In the genomic region with DNA sequence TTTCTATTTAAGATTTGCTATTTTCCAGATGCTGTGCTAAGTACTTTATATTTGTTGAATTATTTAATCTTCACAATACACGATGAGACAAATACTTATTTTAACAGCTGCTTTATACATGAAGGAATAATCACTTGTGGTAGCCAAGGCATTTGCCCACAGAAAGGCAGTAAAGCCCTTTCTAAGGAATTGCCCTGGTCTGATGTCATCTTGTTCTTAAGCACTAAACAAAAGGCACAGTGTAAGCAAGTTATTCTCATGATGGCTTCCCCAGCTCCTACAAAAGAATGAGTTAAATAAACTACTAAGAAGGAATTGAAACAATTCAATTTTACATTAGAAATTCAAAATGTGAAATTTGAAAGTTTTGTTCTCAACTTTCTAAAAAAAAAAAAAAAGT, we compare ENCODE assay signal across 24 mouse cellular contexts.
DNase-seq lines count a peak whose midpoint lies in the region; ATAC-seq and TF ChIP-seq lines count a peak whose summit lies in the region.
"Had no signal": no experiment of that assay in that cellular context is flagged by ENCODE, and none has a peak within 500 bp of the region (broad histone marks: within the 10 kb centered on the region; RNA-seq: fewer than 3 reads in every experiment).

No protein-coding gene starts in this region.

- no peak overlapping the region for H3K9ac ChIP-seq in forebrain, embryonic 11.5 days (ENCODE audit: low read length)
- H3K9ac ChIP-seq in forebrain, postnatal 0 days = no peak overlapping the region
- H3K9ac ChIP-seq in neural tube, embryonic 12.5 days = no peak overlapping the region
- H3K9ac ChIP-seq in neural tube, embryonic 15.5 days (replicated peaks) = no peak overlapping the region
- no peak overlapping the region for H3K9ac ChIP-seq in forebrain, embryonic 14.5 days (ENCODE audit: low read length)
- H3K9ac ChIP-seq: heart, embryonic 13.5 days; hindbrain, embryonic 15.5 days; limb, embryonic 13.5 days; lung, embryonic 15.5 days; midbrain, embryonic 15.5 days; neural tube, embryonic 13.5 days had no signal

- H3K4me1 ChIP-seq in forebrain, embryonic 11.5 days (replicated peaks; ENCODE audit: control insufficient read depth, insufficient read depth, low read length) = no peaks in the 10 kb centered on the region
- H3K4me1 ChIP-seq in forebrain, postnatal 0 days (ENCODE audit: insufficient read depth) = no peaks in the 10 kb centered on the region
- H3K4me1 ChIP-seq in neural tube, embryonic 12.5 days = no peaks in the 10 kb centered on the region
- H3K4me1 ChIP-seq in neural tube, embryonic 15.5 days = no peaks in the 10 kb centered on the region
- H3K4me1 ChIP-seq in forebrain, embryonic 14.5 days (ENCODE audit: control insufficient read depth, insufficient read depth, low read length) = no peaks in the 10 kb centered on the region
- H3K4me1 ChIP-seq: heart, embryonic 13.5 days; hindbrain, embryonic 15.5 days; lung, embryonic 15.5 days; midbrain, embryonic 15.5 days; neural tube, embryonic 13.5 days had no signal

- H3K36me3 ChIP-seq in forebrain, embryonic 11.5 days (ENCODE audit: control insufficient read depth, insufficient read depth, low read length) = no peaks in the 10 kb centered on the region
- no peaks in the 10 kb centered on the region for H3K36me3 ChIP-seq in forebrain, postnatal 0 days (ENCODE audit: insufficient read depth)
- no peaks in the 10 kb centered on the region for H3K36me3 ChIP-seq in neural tube, embryonic 12.5 days
- H3K36me3 ChIP-seq in neural tube, embryonic 15.5 days = no peaks in the 10 kb centered on the region
- no peaks in the 10 kb centered on the region for H3K36me3 ChIP-seq in forebrain, embryonic 14.5 days (ENCODE audit: control insufficient read depth, insufficient read depth, low read length)
- H3K36me3 ChIP-seq: heart, embryonic 13.5 days; hindbrain, embryonic 15.5 days; limb, embryonic 13.5 days; lung, embryonic 15.5 days; midbrain, embryonic 15.5 days; neural tube, embryonic 13.5 days had no signal

- no peak overlapping the region for H3K4me2 ChIP-seq in forebrain, embryonic 11.5 days (ENCODE audit: low read depth, low read length, severe bottlenecking)
- no peak overlapping the region for H3K4me2 ChIP-seq in forebrain, postnatal 0 days (ENCODE audit: low read depth)
- no peak overlapping the region for H3K4me2 ChIP-seq in neural tube, embryonic 12.5 days (replicated peaks)
- H3K4me2 ChIP-seq in neural tube, embryonic 15.5 days = no peak overlapping the region
- H3K4me2 ChIP-seq in forebrain, embryonic 14.5 days (ENCODE audit: low read length) = no peak overlapping the region
- H3K4me2 ChIP-seq: heart, embryonic 13.5 days; hindbrain, embryonic 15.5 days; limb, embryonic 13.5 days; liver, embryonic 11.5 days; lung, embryonic 15.5 days; midbrain, embryonic 15.5 days; neural tube, embryonic 13.5 days had no signal

- no peak for DNase-seq in forebrain, embryonic 11.5 days (ENCODE audit: low spot score)
- no peak for DNase-seq in forebrain, postnatal 0 days
- peak; percentile 55 for DNase-seq in forebrain, embryonic 14.5 days (ENCODE audit: low spot score)
- DNase-seq in cerebellum, adult 11 months = no peak
- DNase-seq: adrenal gland, postnatal 14 days; cerebellum, postnatal 14 days; heart, postnatal 10 days; kidney, adult 11 months; kidney, postnatal 25 days; thymus, adult 2 months; thymus, postnatal 36 days had no signal

- H3K4me3 ChIP-seq in forebrain, embryonic 11.5 days (ENCODE audit: low read depth, low read length) = no peak overlapping the region
- no peak overlapping the region for H3K4me3 ChIP-seq in forebrain, postnatal 0 days (ENCODE audit: low read depth, low read length)
- H3K4me3 ChIP-seq in neural tube, embryonic 12.5 days = no peak overlapping the region
- no peak overlapping the region for H3K4me3 ChIP-seq in neural tube, embryonic 15.5 days (replicated peaks)
- H3K4me3 ChIP-seq in forebrain, embryonic 14.5 days (ENCODE audit: low read depth, low read length) = no peak overlapping the region
- H3K4me3 ChIP-seq: erythroblast, embryonic 14.5 days; heart, embryonic 13.5 days; hindbrain, embryonic 15.5 days; limb, embryonic 13.5 days; lung, embryonic 15.5 days; midbrain, embryonic 15.5 days; myocyte; neural tube, embryonic 13.5 days had no signal

- H3K27ac ChIP-seq in forebrain, embryonic 11.5 days (ENCODE audit: low read depth, low read length) = no peak overlapping the region
- no peak overlapping the region for H3K27ac ChIP-seq in forebrain, postnatal 0 days (ENCODE audit: low read depth, low read length)
- no peak overlapping the region for H3K27ac ChIP-seq in neural tube, embryonic 12.5 days
- H3K27ac ChIP-seq in neural tube, embryonic 15.5 days (replicated peaks) = no peak overlapping the region
- no peak overlapping the region for H3K27ac ChIP-seq in forebrain, embryonic 14.5 days (ENCODE audit: low read depth, low read length)
- H3K27ac ChIP-seq: heart, embryonic 13.5 days; hindbrain, embryonic 15.5 days; limb, embryonic 13.5 days; lung, embryonic 15.5 days; midbrain, embryonic 15.5 days; neural tube, embryonic 13.5 days had no signal

- 23% methylated on average over 1 of the region's 1 CpGs for WGBS in forebrain, embryonic 11.5 days
- 7% methylated on average over 1 of the region's 1 CpGs for whole genome bisulfite sequencing in forebrain, postnatal 0 days
- WGBS in neural tube, embryonic 12.5 days = 54% methylated on average over 1 of the region's 1 CpGs
- 40% methylated on average over 1 of the region's 1 CpGs for WGBS in neural tube, embryonic 15.5 days
- 2% methylated on average over 1 of the region's 1 CpGs for WGBS in forebrain, embryonic 14.5 days

- ATAC-seq in forebrain, embryonic 11.5 days (replicated peaks; ENCODE audit: low FRiP score) = peak; percentile 81
- ATAC-seq in forebrain, postnatal 0 days = no peak
- ATAC-seq in neural tube, embryonic 12.5 days (ENCODE audit: low FRiP score, low read depth) = 0 out of 2 replicates have a peak, but pooled peaks have one; percentile 37
- no peak for ATAC-seq in neural tube, embryonic 15.5 days (ENCODE audit: low FRiP score)
- peak; percentile 81 for ATAC-seq in forebrain, embryonic 14.5 days
- ATAC-seq in granulocyte monocyte progenitor cell, adult 5-6 weeks (replicated peaks; ENCODE audit: poor library complexity, severe bottlenecking) = no peak
- ATAC-seq: inflammation-experienced regulatory T-cells, adult 6 months; midbrain, embryonic 15.5 days had no signal

- TF ChIP-seq CTCF in forebrain, postnatal 0 days (IDR thresholded peaks at IDR 0.05; ENCODE audit: low read depth) = no peak

- no peaks in the 10 kb centered on the region for H3K27me3 ChIP-seq in forebrain, embryonic 11.5 days (ENCODE audit: control insufficient read depth, insufficient read depth, low read length)
- no peaks in the 10 kb centered on the region for H3K27me3 ChIP-seq in forebrain, postnatal 0 days (ENCODE audit: insufficient read depth, low read length)
- H3K27me3 ChIP-seq in neural tube, embryonic 12.5 days (replicated peaks) = no peaks in the 10 kb centered on the region
- H3K27me3 ChIP-seq in neural tube, embryonic 15.5 days (replicated peaks) = no peaks in the 10 kb centered on the region
- H3K27me3 ChIP-seq in forebrain, embryonic 14.5 days (replicated peaks; ENCODE audit: control insufficient read depth, insufficient read depth, low read length) = no peaks in the 10 kb centered on the region
- H3K27me3 ChIP-seq: heart, embryonic 13.5 days; hindbrain, embryonic 15.5 days; limb, embryonic 13.5 days; lung, embryonic 15.5 days; midbrain, embryonic 15.5 days; neural tube, embryonic 13.5 days had no signal

- no peaks in the 10 kb centered on the region for H3K9me3 ChIP-seq in forebrain, embryonic 11.5 days (ENCODE audit: control insufficient read depth, low read length)
- no peaks in the 10 kb centered on the region for H3K9me3 ChIP-seq in forebrain, postnatal 0 days (ENCODE audit: low read length)
- no peaks in the 10 kb centered on the region for H3K9me3 ChIP-seq in neural tube, embryonic 12.5 days
- no peaks in the 10 kb centered on the region for H3K9me3 ChIP-seq in neural tube, embryonic 15.5 days (replicated peaks)
- no peaks in the 10 kb centered on the region for H3K9me3 ChIP-seq in forebrain, embryonic 14.5 days (replicated peaks; ENCODE audit: control insufficient read depth, low read length)
- H3K9me3 ChIP-seq: heart, embryonic 13.5 days; hindbrain, embryonic 15.5 days; limb, embryonic 13.5 days; lung, embryonic 15.5 days; midbrain, embryonic 15.5 days; neural tube, embryonic 13.5 days had no signal

Comparison
In these comparisons a context has a peak if more than half of its experiments do, and no peak if none do; other contexts are left out.
1. ATAC-seq: peak in forebrain, embryonic 11.5 days (single experiment), neural tube, embryonic 12.5 days (single experiment) and forebrain, embryonic 14.5 days (single experiment); none in forebrain, postnatal 0 days (single experiment), neural tube, embryonic 15.5 days (single experiment) and granulocyte monocyte progenitor cell, adult 5-6 weeks (single experiment).